Mouse (Mus musculus) adrenal gland, adult 8-10 months (tissue): ENCODE data around the gene Specc1. TPM values are rescaled to one million over a fixed set of nuclear protein-coding genes. Genes with fewer than 3 reads are reported as not detected.

Experiments
- DNase-seq: peaks from one replicate; pipeline ENCODE4 v3.0.0; 2022
- total RNA-seq, 4 experiments: library from RNA; stranded (reverse); gene quantifications; 2 replicates each; pipeline ENCODE4 v1.2.4; 2022

Specc1 gene
- total RNA-seq, 4 experiments from 2014 or later, result 5.7 to 8.3 (median 7.3) TPM

- DNase-seq, result no peak
Observed at GRCm38 (mm10) chr11:62103380-62103911, 146.9 kb downstream of the Specc1 start.

GRCm38 (mm10) chr11:62106401-62106871, 149.9 kb downstream of the Specc1 start:
- DNase-seq, result no peak

- no peak for DNase-seq
Observed at GRCm38 (mm10) chr11:62107272-62107836, 150.8 kb downstream of the Specc1 start.

GRCm38 (mm10) chr11:62118561-62118960, 162.0 kb downstream of the Specc1 start:
- DNase-seq, result no peak

- DNase-seq, result no peak
Observed at GRCm38 (mm10) chr11:62119871-62120270, 163.3 kb downstream of the Specc1 start.

GRCm38 (mm10) chr11:62121365-62121764, 164.8 kb downstream of the Specc1 start:
- no peak for DNase-seq

GRCm38 (mm10) chr11:62127692-62128091, 171.1 kb downstream of the Specc1 start:
- DNase-seq, result peak; percentile 48

GRCm38 (mm10) chr11:62128197-62128596, 171.6 kb downstream of the Specc1 start:
- DNase-seq, result no peak

- no peak for DNase-seq
Observed at GRCm38 (mm10) chr11:62130191-62130590, 173.6 kb downstream of the Specc1 start.

- DNase-seq, result no peak
Observed at GRCm38 (mm10) chr11:62130685-62131295, 174.2 kb downstream of the Specc1 start.

- DNase-seq, result no peak
Observed at GRCm38 (mm10) chr11:62131601-62132000, 175.0 kb downstream of the Specc1 start.

- DNase-seq, result no peak
Observed at GRCm38 (mm10) chr11:62134191-62134590, 177.6 kb downstream of the Specc1 start.

- no peak for DNase-seq
Observed at GRCm38 (mm10) chr11:62145216-62146110, 188.9 kb downstream of the Specc1 start.

- no peak for DNase-seq
Observed at GRCm38 (mm10) chr11:62146661-62147060, 190.1 kb downstream of the Specc1 start.

GRCm38 (mm10) chr11:62148026-62148425, 191.5 kb downstream of the Specc1 start:
- no peak for DNase-seq

GRCm38 (mm10) chr11:62148449-62148848, 191.9 kb downstream of the Specc1 start:
- no peak for DNase-seq

GRCm38 (mm10) chr11:62153057-62153456, 196.5 kb downstream of the Specc1 start:
- DNase-seq, result no peak

GRCm38 (mm10) chr11:62159803-62160202, 203.2 kb downstream of the Specc1 start:
- DNase-seq, result no peak

GRCm38 (mm10) chr11:62161450-62161849, 204.9 kb downstream of the Specc1 start:
- no peak for DNase-seq

- DNase-seq, result no peak
Observed at GRCm38 (mm10) chr11:62164357-62164756, 207.8 kb downstream of the Specc1 start.

GRCm38 (mm10) chr11:62166503-62166902, 209.9 kb downstream of the Specc1 start:
- no peak for DNase-seq

GRCm38 (mm10) chr11:62168146-62168545, 211.6 kb downstream of the Specc1 start:
- no peak for DNase-seq
